Mouse (Mus musculus): ENCODE measurements around the gene Cyp2a4.
"Not testable (repeated sequence)": the region's sequence is repeated elsewhere in the genome, so short reads cannot be mapped to it uniquely, and the experiment has no call there.

Cyp2a4 gene

DNA sequence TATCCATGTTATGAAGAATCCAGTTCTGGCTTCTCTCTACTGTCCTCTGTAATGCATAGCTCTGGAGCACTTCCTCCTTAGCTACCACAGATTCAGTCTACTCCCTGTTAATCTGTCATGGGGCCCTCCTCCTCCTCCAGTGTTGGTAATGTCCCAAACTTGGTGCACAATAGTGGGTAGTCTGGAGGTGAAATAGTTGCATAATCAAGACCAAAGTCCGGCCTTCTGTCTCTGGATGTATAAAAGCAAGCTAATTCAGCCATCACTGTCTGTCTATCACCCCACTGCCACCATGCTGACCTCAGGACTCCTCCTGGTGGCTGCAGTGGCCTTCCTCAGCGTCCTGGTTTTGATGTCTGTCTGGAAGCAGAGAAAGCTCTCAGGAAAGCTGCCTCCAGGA lies at the start of gene Cyp2a4:
Gene Cyp2a4, plus strand, starts transcription at position 244 of the 400 bp plus-strand sequence.
- DNase-seq = not testable (repeated sequence)

DNA sequence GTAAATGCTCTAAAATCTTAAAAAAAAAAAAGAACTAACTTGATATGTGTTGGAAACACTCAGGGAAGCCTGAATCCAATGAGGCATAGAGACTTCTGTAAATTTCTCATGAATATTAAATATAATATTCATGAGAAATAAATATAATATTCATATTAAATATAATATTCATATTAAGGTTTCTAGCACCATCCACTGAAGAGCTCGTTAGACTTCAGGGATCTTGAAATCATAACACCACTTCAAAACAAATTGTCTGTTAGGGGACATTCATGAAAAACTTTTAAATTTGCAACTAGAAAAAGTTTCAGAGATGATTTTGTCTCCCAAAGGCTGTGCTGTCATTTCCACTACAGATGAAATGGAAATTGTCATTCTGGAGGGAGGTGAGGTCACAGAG lies 46.9 kb upstream of the Cyp2a4 start, which contains the start of gene Vmn1r184:
Gene Vmn1r184, plus strand, starts transcription at position 301 of the 400 bp plus-strand sequence.
- DNase-seq = not testable (repeated sequence)

DNA sequence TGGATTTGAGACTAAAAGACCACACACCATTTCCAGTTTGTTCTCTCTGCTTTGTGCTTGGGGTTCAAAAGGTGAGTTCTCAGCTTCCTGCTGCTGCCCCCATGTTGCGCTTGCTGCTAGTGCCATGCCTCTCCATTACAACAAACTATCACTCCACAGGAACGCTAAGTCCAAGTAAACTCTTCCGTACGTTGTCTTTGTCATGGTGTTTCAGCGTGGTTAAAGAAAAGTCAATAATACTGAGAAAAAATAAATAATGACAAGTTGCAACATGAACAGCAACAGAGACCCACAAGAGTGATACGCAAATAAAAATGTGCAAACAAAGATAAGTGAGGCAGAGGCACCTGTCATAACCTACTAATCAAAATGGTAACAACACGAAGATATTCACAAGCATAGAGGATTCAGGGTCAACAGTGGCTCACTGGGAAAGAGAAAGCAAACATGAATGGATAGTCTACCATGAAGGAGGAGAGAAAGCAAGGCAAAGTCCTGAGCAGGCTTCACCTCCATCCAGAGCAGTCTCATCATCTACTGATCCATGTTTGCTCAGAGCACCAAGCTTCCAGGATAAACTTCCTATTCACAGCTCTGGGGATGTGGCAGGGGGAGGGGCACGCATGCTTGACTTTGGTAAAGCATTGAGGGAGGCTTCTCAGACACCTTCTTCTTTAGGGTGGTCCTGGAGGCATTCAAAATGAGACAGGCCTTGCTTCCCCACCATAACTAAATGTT lies 3.4 kb upstream of the Cyp2a4 start:
- not testable (repeated sequence) for DNase-seq

DNA sequence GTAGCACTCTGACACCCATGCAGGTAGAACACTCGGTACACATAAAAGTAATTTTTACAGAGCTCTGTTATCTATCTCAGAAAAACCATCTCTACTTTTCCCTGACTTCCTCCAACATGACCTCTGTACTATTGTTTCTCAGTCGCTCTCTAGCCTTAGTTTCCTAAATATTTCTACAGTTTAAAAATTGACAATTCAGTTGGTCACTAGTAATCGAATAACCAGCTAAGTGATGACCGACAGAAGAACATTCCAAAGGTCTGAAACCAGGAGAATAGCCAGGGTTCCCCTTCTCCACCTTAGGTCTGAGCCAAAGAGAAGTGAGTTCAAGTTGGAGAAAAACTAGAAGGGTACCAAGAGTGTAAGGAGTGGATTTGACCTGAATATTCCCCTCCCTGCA lies 4.8 kb downstream of the Cyp2a4 start:
- DNase-seq = not testable (repeated sequence)

DNA sequence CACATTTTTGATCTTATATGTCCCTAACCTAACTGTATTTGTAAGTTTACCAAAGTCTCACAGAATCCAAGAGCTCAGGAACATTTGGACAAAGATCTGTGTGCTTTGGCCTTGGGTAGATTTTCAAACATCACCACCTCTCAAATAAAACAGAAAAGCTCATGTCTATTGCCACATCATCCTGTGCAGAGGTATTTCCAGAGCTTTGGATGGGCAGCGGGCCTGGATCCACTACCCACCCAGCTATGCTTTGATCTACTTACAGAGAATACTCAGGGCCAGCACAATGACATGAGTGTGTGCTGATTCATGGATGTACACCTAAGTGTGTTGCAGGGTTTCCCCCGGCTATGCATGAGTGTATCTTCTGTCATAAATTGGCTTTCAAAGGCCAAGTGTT lies 8.2 kb downstream of the Cyp2a4 start:
- DNase-seq = not testable (repeated sequence)

DNA sequence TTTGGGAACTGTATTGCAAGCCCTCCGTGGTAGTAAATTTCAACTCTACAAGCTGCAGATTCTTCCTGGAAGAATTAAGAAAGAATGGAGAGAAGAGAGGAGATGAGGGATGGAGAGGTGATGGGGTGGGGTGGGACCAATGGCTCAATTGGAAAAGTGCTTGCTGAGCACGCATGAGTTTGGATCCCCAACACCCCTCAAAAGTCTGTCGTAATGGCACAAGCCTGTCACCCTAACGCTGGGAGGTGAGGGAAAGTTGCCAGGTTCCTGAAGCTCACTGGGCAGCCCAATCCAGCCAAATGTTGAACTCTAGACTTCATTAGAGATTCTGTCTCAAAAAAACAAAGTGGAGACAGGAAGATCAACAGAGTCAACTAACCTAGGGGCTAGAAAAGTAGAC lies 8.8 kb downstream of the Cyp2a4 start:
- DNase-seq = not testable (repeated sequence)

DNA sequence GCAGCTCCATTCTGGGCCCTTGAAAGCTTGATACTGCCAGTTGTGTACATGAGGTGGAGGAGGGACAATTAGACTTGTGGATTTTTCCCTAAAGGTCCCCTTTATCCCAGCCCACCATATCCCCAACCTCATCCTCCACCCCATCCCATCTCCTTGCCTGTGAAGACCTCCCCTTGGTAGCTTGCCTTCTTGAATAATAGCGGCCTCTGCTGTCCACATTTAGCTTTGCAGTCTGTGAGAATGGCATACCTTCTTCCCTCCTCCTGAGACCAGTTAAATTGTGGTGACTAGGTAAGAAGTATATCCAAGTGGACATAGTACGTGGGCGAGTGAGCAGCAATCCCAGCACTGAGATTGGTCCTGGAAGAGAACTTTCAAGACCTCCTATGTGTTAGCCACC lies 13.4 kb downstream of the Cyp2a4 start:
- DNase-seq = not testable (repeated sequence)

DNA sequence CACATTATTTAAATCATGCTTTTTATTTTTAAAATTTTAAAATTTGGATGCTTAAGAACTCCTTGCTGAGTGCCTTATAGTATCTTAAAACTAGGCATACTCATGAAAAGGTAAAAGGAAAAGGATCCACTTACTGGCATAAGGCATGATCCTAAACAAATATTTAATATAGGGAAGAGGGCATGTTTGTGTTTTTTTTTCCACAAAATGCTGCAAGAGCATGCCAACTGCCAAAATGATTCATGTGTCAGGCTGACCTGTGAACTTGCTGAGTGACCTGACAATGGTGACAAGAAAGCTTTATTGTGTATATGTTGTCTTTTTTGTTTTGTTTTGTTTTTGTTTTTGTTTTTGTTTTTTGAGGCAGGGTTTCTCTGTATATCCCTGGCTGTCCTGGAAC lies 43.2 kb downstream of the Cyp2a4 start:
- DNase-seq = not testable (repeated sequence)

DNA sequence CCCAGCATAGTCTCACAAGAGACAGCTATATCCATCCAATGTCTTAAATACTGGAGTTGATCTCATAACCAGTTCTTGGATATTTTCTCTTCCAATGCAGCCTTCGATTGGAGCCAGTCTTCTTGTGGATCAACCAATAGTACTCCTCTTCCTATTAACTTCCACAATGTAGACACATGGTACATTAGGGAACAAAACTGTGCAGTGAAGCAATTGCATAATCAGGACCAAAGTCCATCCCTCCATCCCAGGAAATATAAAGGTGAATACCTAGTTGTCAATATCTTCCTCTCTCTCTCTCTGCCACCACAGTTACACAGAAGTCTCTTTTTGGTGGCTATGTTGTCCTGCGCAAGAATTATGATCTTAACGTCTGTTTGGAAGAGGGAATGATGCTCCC lies 45.3 kb downstream of the Cyp2a4 start:
- not testable (repeated sequence) for DNase-seq

DNA sequence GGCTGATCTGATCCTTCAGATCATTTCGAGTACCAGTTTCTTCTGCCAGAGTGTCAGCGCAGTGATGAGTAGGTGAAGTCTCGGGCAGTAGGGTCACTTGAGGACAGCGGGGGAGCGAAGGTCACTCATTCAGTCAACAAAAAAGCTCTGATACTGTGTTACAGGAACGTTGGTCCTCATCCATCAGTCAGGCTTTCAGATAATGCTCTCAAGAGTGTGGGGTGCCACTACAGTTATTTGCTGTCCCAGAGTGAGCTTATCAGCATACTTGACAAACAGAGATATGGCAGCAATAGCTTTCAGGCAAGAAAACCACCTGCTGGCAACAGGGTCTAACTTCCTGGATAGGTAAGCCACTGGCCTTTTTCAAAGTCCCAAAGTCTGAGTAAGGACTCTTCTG lies 49.8 kb downstream of the Cyp2a4 start:
- not testable (repeated sequence) for DNase-seq
